Mouse (Mus musculus) urinary bladder, postnatal 36 days (tissue): ENCODE measurements at regions not wholly inside any gene's neighbourhood (a gene's known extent, or its start where the extent isn't known, plus 50 kb on each side); places are given as distances from the start of the nearest gene placed in this dataset.
"Not testable (repeated sequence)": the region's sequence is repeated elsewhere in the genome, so short reads cannot be mapped to it uniquely, and the experiment has no call there.

ENCODE experiments used
- DNase-seq, 2 experiments: peaks; one replicate each; pipeline ENCODE4 v3.0.0; 2022; ENCODE audit warnings: low spot score in 2 of 2, mixed read lengths in 1 of 2

- not testable (repeated sequence) for DNase-seq
Observed at GRCm38 (mm10) chr11:12913401-12913800, 448.6 kb upstream of the Cobl start.

GRCm38 (mm10) chr11:12873712-12874111, 409.0 kb upstream of the Cobl start:
- no peak for DNase-seq

DNA sequence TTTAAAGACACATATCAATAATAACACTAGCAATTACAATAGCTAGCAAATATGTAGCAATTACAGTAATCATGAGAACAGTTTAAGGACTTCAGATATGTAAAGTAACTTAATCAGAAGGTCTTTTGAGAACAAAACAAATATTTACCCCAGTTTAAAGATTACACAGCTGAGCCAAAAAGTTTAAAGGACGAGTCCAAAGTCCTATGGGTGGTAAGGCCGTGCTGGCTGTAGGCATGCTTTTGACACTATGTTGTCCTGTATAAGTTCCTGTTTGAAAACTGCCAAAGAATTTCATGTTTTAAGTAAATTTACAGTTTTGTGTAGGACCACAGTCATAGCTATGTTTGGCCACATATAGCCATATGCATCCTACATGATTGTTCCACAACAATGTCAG, 408.0 kb upstream of the Cobl start:
- no peak for DNase-seq

DNA sequence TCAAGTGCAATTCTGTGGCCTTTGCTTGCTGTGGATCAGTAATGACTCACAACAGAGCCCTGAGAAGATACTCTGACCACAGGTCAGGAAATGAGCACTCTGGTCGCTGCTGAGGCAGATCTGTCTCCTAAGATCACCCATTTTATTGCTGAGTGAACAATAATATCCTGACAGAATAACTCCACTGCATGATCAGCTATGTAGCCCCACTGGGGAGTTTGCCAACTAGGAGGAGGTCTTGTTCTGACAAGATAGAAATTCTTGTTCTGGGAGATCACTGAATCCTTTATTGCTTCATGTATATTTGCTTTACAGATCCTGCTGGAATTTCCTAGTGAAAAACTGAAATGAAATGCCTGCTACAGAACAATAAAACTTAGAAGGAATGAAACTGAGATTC, 407.6 kb upstream of the Cobl start:
- DNase-seq: no peak

GRCm38 (mm10) chr11:12867541-12867940, 402.8 kb upstream of the Cobl start:
- no peak for DNase-seq

- no peak for DNase-seq
Observed at GRCm38 (mm10) chr11:12865034-12865620, 400.4 kb upstream of the Cobl start.

DNA sequence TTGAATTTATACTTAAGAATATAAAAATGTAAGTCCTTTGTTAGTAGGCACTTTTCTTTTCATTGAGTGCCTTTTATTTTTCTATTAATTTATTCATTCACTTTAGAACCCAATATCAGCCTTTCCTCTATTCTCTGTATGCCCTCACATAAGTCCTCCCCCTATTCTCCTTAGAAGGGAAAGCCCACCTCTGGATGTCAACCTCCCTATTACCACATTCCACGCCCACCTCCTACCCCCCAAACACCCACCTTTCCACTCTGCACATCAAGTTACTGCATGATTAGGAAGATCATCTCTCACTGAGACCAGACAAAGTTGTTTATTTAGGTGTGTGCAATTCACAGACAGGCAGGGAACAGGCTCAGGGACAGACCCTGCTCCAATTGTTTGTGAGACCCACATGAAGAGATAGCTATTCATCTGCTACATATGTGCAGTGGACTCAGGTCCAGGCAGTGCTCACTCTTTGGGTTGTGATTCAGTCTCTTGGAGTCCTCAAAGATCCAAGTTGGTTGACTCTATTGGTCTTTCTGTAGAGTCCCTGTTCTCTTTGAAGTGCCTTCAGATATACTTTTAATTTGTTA, 394.7 kb upstream of the Cobl start:
- DNase-seq: no peak

- DNase-seq: no peak
Observed at GRCm38 (mm10) chr11:12858274-12858884, 393.6 kb upstream of the Cobl start.

DNA sequence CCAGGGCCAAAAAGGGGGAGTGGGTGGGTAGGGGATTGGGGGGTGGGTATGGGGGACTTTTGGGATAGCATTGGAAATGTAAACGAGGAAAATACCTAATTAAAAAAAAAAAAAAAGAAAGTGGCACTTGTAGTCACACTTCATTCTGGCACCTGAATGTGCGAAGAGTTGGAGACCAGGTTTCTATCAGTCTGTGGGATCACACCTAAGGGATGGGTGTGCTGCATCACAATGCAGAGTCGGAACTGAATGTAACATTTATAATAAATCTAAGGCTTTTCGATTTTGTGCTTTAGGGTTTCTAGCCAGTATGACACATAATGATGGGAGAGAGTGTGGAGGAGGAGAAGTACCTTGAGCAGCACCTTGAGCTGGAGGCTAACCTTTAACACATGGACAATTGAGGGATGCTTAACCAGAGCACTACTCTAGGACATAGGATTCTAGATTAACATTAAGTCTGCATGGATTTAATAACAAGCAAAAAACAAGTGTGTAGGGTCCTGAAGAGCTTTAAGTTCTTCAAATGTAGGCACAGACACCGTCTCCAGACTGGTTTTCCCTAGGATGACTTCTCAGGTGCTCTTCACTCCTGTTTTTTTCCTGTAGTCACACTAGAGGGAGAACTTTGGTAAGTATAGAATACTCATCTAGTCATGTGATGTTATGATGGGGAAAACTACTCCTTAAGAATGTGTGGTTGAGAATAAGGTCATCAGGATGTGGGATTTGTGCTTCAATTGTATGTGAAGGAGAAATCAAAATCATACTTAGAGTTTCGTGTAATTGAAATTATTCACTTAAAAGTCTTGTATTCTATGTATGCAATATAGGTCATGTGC, 392.8 kb upstream of the Cobl start:
- DNase-seq: no peak

DNA sequence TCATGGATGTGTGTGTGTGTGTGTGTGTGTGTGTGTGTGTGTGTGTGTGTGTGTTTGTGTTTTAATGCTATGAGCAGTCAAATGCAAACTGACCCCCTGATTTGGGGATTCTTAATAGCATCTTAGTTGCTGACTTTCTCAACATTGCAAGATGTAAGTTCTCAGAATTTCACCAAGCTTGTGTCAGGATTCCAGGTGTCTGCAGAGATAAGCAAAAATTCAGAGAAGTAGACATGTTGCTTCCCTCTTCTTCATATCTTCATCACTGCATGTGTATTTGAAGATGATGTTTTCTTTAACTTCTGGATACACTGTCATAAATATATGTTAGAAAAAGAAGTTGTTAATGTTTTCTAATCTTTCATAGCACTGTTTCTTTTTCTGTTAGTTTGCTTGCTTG, 383.0 kb upstream of the Cobl start:
- DNase-seq: no peak

DNA sequence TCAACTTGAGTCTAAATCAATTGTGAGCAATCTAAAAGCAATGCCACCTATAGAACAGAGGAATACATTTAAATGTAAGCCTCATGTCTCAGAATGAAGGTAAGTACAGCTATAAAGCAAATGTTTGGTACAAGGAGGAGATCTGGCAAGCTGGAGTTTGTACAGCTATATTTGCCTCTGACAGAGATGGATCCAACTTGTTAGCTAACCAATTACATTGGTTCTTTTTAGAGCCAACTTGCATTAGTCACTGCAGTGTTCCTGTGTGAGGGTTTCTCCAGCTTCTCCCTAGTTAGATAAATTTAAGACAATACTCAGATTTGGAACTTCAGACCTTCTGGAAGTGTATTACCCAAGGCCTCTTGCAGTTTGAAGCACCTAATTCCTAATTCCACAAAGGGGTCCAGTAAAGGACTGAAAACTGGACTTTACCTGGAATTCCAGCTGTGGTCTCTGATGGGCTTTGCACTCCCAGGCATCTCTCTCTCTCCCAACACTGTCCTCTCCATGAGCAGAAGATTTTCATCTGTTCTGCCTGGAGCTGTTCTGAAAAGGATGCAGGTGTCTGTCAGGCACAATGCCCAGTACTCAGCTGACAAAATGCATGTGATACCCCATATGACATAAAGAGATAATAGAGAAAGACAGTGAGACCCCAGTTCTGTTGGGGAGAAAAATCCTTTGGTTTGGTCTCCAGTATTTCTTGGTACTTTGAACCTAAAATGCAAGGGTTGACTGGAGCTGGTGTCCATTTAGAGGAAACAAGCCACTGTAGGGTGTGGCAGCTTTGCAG, 379.1 kb upstream of the Cobl start:
- DNase-seq: no peak

DNA sequence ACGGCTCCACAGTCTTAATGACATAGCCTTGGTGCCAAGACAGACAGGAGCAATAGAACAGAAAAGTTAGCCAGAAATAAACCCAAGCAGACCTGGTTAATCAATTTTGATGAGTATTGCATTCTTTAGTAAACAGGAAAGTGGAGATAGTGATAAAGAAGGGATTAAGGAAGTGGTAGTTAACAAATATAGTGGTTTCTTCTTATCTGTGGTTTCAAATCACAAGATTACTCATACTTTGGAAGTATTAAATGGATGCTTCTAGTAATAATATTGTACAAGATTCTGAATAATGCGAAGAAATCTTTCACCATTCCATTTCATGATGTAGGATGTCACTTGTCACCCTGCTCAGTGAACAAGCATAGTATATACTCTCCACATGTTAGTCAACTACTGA, 376.6 kb upstream of the Cobl start:
- no peak for DNase-seq

- DNase-seq: no peak
Observed at GRCm38 (mm10) chr11:12837920-12838319, 373.2 kb upstream of the Cobl start.

DNA sequence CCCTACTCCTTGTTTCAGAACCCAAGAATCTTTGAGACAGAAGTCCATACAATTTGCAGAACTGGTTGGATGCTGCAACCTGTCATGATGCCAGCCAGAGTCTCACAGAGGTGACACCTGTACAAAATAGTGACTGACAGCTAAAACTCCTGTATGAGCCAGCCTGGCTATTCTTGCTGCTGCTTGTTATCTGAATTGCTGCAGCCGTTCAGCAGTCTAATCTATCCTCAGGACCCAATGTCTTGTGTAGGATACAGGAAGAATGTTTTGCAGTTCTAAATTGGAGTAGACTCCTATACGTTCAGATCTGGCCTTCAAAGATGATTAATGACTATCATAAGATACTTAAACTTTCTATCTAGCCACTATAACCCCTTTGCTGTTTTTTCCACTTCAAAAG, 372.6 kb upstream of the Cobl start:
- DNase-seq: no peak

DNA sequence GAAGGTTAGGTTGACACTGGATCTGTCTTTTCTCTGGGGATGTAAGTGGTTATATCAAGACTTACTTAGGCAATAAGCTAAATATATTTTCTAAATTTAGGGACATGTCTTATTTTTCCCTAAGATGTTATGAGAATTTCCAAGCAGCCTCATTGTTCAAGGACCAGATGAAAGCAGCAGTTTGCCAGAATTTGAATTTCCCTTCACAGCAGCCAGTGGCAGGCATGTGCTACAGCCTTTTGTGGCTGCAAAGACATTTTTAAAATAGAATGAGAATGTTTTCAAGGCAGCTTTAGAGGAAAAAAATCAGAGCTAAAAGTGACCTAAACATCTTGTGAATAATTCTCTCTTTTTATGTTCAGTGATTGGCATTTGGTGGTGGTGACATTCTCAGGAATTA, 371.6 kb upstream of the Cobl start:
- no peak for DNase-seq

DNA sequence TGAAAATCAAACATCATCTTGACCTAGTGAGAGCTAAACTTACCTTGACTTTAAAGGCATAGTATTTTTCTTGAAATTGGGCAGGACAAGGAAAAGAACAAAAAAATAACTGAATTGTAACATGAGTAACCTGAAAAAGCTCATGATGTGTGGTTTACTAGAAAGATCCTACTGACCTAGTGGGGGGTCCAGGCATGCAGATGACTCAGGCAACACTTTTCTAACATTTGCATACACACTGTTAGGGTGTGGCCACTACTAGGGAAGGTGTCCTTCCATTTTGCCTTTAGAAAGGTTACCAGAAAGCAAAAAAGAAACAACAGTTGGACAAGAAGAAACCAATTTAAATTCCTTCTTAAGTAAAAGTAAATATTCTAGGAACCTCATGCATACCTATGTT, 347.3 kb upstream of the Cobl start:
- DNase-seq: no peak

GRCm38 (mm10) chr11:12810949-12811881, 346.5 kb upstream of the Cobl start:
- DNase-seq: peak; percentile 15 to 38
